Mouse (Mus musculus) mouse embryonic stem cell (cell line): ENCODE data around the gene Ddx19b.
"Not testable (repeated sequence)": the region's sequence is repeated elsewhere in the genome, so short reads cannot be mapped to it uniquely, and the experiment has no call there.

Experiments
- in situ Hi-C, 2 experiments: fragments of 300-500 bp; cut with MboI; formaldehyde crosslinking; loops; 1 replicate in 1 of 2; 3 replicates in 1 of 2; pipeline ENCODE4 v1.14.3; 2019 to 2020; ENCODE audit warnings: low sequenced_read_pairs in 2 of 2, low pct_unique_long_range_greater_than_20kb in 1 of 2, mixed read lengths in 1 of 2; ENCODE audit not compliant: unreplicated experiment in 1 of 2

The Ddx19b gene

GRCm38 (mm10) chr8:111044003-111044734 is 12.6 kb upstream of the Ddx19b start:
- in situ Hi-C loops: loop anchor here (10.0 kb wide), 2 partner anchors 59 to 229 kb away; no protein-coding TSS in a partner anchor

GRCm38 (mm10) chr8:111042546-111042945 is 11.0 kb upstream of the Ddx19b start:
- in situ Hi-C loops: loop anchor here (10.0 kb wide), 2 partner anchors 58 to 228 kb away; no protein-coding TSS in a partner anchor

- in situ Hi-C loops: no loop called here
Measured at GRCm38 (mm10) chr8:111036591-111036990, 5.0 kb upstream of the Ddx19b start.

- in situ Hi-C loops: no loop called here
Measured at GRCm38 (mm10) chr8:111034276-111034675, 2.7 kb upstream of the Ddx19b start.

- in situ Hi-C loops: no loop called here
Measured at GRCm38 (mm10) chr8:111033482-111034215, 2.1 kb upstream of the Ddx19b start.

GRCm38 (mm10) chr8:111032916-111033315 is 1.4 kb upstream of the Ddx19b start, which contains the start of gene Aars:
TSS of gene Aars (plus strand) at chr8:111033144.
- in situ Hi-C loops: no loop called here

GRCm38 (mm10) chr8:111030045-111030444 is 1.5 kb downstream of the Ddx19b start:
- in situ Hi-C loops: no loop called here

- in situ Hi-C loops: no loop called here
Measured at GRCm38 (mm10) chr8:111029589-111029988, 2.0 kb downstream of the Ddx19b start.

- in situ Hi-C loops: no loop called here
Measured at GRCm38 (mm10) chr8:111027391-111027937, 4.1 kb downstream of the Ddx19b start.

- in situ Hi-C loops: not testable (repeated sequence)
Measured at GRCm38 (mm10) chr8:111026609-111027008, 4.9 kb downstream of the Ddx19b start.

GRCm38 (mm10) chr8:111010230-111010991 is 21.1 kb downstream of the Ddx19b start:
- in situ Hi-C loops: not testable (repeated sequence)

- in situ Hi-C loops: no loop called here
Measured at GRCm38 (mm10) chr8:110997547-110998531, 33.7 kb downstream of the Ddx19b start, which contains the start of gene Ddx19a. TSS of gene Ddx19a (minus strand) at chr8:110997800.

GRCm38 (mm10) chr8:110996641-110997430 is 34.7 kb downstream of the Ddx19b start:
- in situ Hi-C loops: no loop called here

GRCm38 (mm10) chr8:110990017-110990416 is 41.5 kb downstream of the Ddx19b start:
- in situ Hi-C loops: no loop called here

GRCm38 (mm10) chr8:110987805-110988744 is 43.5 kb downstream of the Ddx19b start:
- in situ Hi-C loops: loop anchor here (5.0 to 10.0 kb wide), 3 partner anchors 57 to 153 kb away; no protein-coding TSS in a partner anchor

- in situ Hi-C loops: loop anchor here (10.0 kb wide), 2 partner anchors 63 to 147 kb away; no protein-coding TSS in a partner anchor
Measured at GRCm38 (mm10) chr8:110981304-110981703, 50.2 kb downstream of the Ddx19b start.
